Mouse (Mus musculus) kidney, embryonic 15.5 days (tissue): ENCODE results near the gene Dgcr2. TPM values are rescaled to one million over a fixed set of nuclear protein-coding genes. Genes with fewer than 3 reads are reported as not detected.

Experiments
- ATAC-seq: fragments of 200-750 bp; cut with Nextera tagmentation; replicated peaks from 2 replicates; pipeline ENCODE4 v1.8.0; 2017; ENCODE audit warnings: moderate TSS enrichment; ENCODE audit not compliant: low FRiP score
- H3K27ac ChIP-seq: fragments of 300-500 bp; sonication (generic); 2 replicates; pipeline ENCODE4 v1.5.1; 2015; ENCODE audit warnings: mild to moderate bottlenecking, inconsistent platforms
- H3K27me3 ChIP-seq: fragments of 300-500 bp; sonication (generic); 2 replicates; pipeline ENCODE4 v1.6.1; 2015; ENCODE audit warnings: inconsistent platforms
- H3K36me3 ChIP-seq: fragments of 300-500 bp; sonication (generic); 2 replicates; pipeline ENCODE4 v1.6.1; 2015; ENCODE audit warnings: inconsistent platforms
- H3K4me1 ChIP-seq: fragments of 300-500 bp; sonication (generic); 2 replicates; pipeline ENCODE4 v1.6.1; 2015; ENCODE audit warnings: inconsistent platforms
- H3K4me2 ChIP-seq: fragments of 300-500 bp; sonication (generic); 2 replicates; pipeline ENCODE4 v1.6.1; 2015; ENCODE audit warnings: moderate library complexity, mild to moderate bottlenecking, inconsistent platforms
- H3K4me3 ChIP-seq: fragments of 300-500 bp; sonication (generic); replicated peaks from 2 replicates; pipeline ENCODE4 v1.5.1; 2015; ENCODE audit warnings: mild to moderate bottlenecking, inconsistent platforms
- H3K9ac ChIP-seq: fragments of 300-500 bp; sonication (generic); 2 replicates; pipeline ENCODE4 v1.6.1; 2015; ENCODE audit warnings: mild to moderate bottlenecking, inconsistent platforms
- H3K9me3 ChIP-seq: fragments of 300-500 bp; sonication (generic); replicated peaks from 2 replicates; pipeline ENCODE4 v1.6.1; 2016; ENCODE audit warnings: inconsistent platforms
- WGBS: fragments of 180-500 bp; shearing (Covaris S2); methylation state at CpG from one replicate; pipeline ENCODE4 v1.1.7; 2015; ENCODE audit warnings: mixed read lengths; 5-methylcytosine and 5-hydroxymethylcytosine counted together
- polyA plus RNA-seq: library from polyadenylated mRNA; unstranded; fragments of >200 nt; fragmentation: Nextera tagmentation; extraction: Ambion mirVana; gene quantifications from 2 replicates; pipeline ENCODE4 v1.2.1, GENCODE M21; 2015

Dgcr2 gene
- polyA plus RNA-seq, 1 experiment from 2014 or later: 91.9 TPM

GRCm38 (mm10) chr16:17839976-17840375 is 58.4 kb downstream of the Dgcr2 start:
- peaks cover 27% of the 10 kb centered on the region for H3K27me3 ChIP-seq
- H3K4me3 ChIP-seq: no peak overlapping the region
- H3K4me1 ChIP-seq: no peaks in the 10 kb centered on the region
- H3K27ac ChIP-seq: no peak overlapping the region
- H3K9me3 ChIP-seq: no peaks in the 10 kb centered on the region
- WGBS: 86% methylated on average over 4 of the region's 4 CpGs
- ATAC-seq: no peak
- H3K36me3 ChIP-seq: peaks cover 52% of the 10 kb centered on the region
- H3K9ac ChIP-seq: no peak overlapping the region
- no peak overlapping the region for H3K4me2 ChIP-seq

GRCm38 (mm10) chr16:17838051-17838450 is 60.3 kb downstream of the Dgcr2 start, which contains the start of gene Car15:
Car15 (minus strand) TSS chr16:17838364.
- Histone ChIP-seq H3K36me3 (peaks cover 33% of the 10 kb centered on the region), H3K4me3 (no peak within 1 kb of the TSS), H3K4me1 (peaks cover 16% of the 10 kb centered on the region), H3K27me3 (peaks cover 46% of the 10 kb centered on the region), H3K9me3 (no peaks in the 10 kb centered on the region), H3K9ac (no peak within 1 kb of the TSS), H3K4me2 (no peak within 1 kb of the TSS), H3K27ac (no peak within 1 kb of the TSS)
- ATAC-seq: no peak
- WGBS: 74% methylated on average over 6 of the region's 6 CpGs

- Histone ChIP-seq H3K4me3 (no peak overlapping the region), H3K9me3 (no peaks in the 10 kb centered on the region), H3K27ac (no peak overlapping the region), H3K4me2 (no peak overlapping the region), H3K27me3 (peaks cover 72% of the 10 kb centered on the region), H3K9ac (no peak overlapping the region), H3K4me1 (peaks cover 29% of the 10 kb centered on the region), H3K36me3 (peaks cover 7% of the 10 kb centered on the region; the same call in 1 of the 2 replicates)
- no peak for ATAC-seq
- 48% methylated on average over 13 of the region's 13 CpGs for WGBS
Observed at GRCm38 (mm10) chr16:17835481-17835880, 62.9 kb downstream of the Dgcr2 start.

GRCm38 (mm10) chr16:17834543-17834942 is 63.8 kb downstream of the Dgcr2 start:
- WGBS: 54% methylated on average over 7 of the region's 7 CpGs
- no peak overlapping the region for H3K27ac ChIP-seq
- peak overlapping the region; percentile 99 for H3K4me2 ChIP-seq
- H3K4me3 ChIP-seq: peak overlapping the region; percentile 62
- peaks cover 31% of the 10 kb centered on the region for H3K4me1 ChIP-seq
- no peak for ATAC-seq
- no peaks in the 10 kb centered on the region for H3K36me3 ChIP-seq
- H3K9ac ChIP-seq: no peak overlapping the region
- H3K9me3 ChIP-seq: no peaks in the 10 kb centered on the region
- peaks cover 81% of the 10 kb centered on the region for H3K27me3 ChIP-seq

- Histone ChIP-seq H3K27ac (no peak overlapping the region), H3K9ac (peak overlapping the region; percentile 44), H3K9me3 (no peaks in the 10 kb centered on the region), H3K36me3 (no peaks in the 10 kb centered on the region), H3K4me3 (peak overlapping the region; percentile 62), H3K27me3 (peaks cover 87% of the 10 kb centered on the region), H3K4me1 (peaks cover 31% of the 10 kb centered on the region), H3K4me2 (peak overlapping the region; percentile 99)
- WGBS: under 1% methylated on average over 81 of the region's 103 CpGs
- peak; percentile 30; the same call in 1 of the 2 replicates for ATAC-seq
Observed at GRCm38 (mm10) chr16:17833681-17834399, 64.5 kb downstream of the Dgcr2 start.

DNA sequence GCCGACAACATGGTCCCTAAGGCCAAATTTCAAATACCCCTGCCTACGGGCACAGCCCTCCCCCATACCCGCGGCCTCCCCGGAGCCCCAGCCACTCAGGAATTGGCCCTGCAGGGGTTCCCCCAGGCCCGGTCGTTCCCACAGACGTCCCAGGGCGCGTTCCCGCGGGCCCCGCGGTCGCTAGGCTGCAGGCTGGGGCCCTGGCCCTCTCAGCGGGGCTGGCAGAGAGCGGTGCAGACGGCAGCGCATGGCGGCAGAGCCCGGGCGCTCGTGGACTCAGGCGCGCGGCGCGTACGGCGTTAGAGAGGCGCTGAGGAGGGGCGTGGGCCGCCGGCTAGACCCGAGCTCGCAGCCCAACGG is 65.1 kb downstream of the Dgcr2 start:
- no peaks in the 10 kb centered on the region for H3K9me3 ChIP-seq
- H3K9ac ChIP-seq: peak overlapping the region; percentile 44
- WGBS: under 1% methylated on average over 37 of the region's 37 CpGs
- ATAC-seq: no peak
- H3K4me2 ChIP-seq: peak overlapping the region; percentile 99
- peaks cover 31% of the 10 kb centered on the region for H3K4me1 ChIP-seq
- H3K27ac ChIP-seq: no peak overlapping the region
- H3K4me3 ChIP-seq: peak overlapping the region; percentile 62
- no peaks in the 10 kb centered on the region for H3K36me3 ChIP-seq
- peaks cover 91% of the 10 kb centered on the region for H3K27me3 ChIP-seq

DNA sequence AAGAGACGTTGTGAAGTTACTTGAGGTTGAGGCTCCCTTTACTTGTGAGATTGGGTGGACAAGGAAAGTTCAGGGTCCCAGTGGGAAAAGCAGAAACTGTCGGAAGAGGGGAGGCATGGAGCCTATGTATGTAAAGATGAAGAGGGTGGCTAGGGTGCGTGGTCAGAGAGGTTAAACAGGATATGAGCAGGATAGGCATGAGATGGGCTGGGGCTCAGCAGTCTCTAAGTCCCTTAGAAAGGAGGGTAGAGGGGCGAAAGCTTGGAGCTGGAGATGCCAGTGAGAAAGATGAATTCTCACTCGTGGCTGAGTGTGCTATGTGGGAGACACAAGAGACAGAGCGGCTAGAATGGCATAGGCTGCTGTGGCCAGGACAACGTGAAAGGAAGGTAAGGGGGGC is 65.5 kb downstream of the Dgcr2 start, which contains the start of gene B830017H08Rik:
TSS of gene B830017H08Rik (plus strand) at position 301 of the 400 bp plus-strand sequence.
- WGBS: 35% methylated on average over 7 of the region's 7 CpGs
- peak within 1 kb of the TSS; percentile 62 for H3K4me3 ChIP-seq
- peaks cover 31% of the 10 kb centered on the region for H3K4me1 ChIP-seq
- no peak for ATAC-seq
- peak within 1 kb of the TSS; percentile 99 for H3K4me2 ChIP-seq
- H3K9ac ChIP-seq: peak within 1 kb of the TSS; percentile 44
- peaks cover 96% of the 10 kb centered on the region for H3K27me3 ChIP-seq
- H3K36me3 ChIP-seq: no peaks in the 10 kb centered on the region
- no peak within 1 kb of the TSS for H3K27ac ChIP-seq
- no peaks in the 10 kb centered on the region for H3K9me3 ChIP-seq

DNA sequence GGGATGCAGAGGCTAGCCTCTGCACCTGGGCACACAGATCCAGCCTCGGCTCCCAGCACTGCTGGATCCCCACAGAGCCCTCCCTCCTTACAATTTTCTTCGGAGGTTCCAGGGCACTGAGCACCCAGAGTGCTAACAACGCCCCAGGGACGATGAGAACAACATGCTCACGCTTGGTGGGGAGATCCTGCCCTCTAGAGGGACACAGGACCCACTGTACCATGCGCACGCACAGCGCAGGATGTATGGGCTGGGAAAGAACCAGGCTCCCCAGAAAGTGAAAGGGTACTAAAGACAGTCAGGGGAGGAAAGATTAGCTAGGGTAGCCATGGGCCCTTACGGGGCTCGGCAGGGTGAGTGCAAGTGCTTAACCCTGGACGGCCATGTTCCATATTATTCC is 66.6 kb downstream of the Dgcr2 start:
- no peak for ATAC-seq
- H3K36me3 ChIP-seq: no peaks in the 10 kb centered on the region
- 12% methylated on average over 11 of the region's 11 CpGs for WGBS

DNA sequence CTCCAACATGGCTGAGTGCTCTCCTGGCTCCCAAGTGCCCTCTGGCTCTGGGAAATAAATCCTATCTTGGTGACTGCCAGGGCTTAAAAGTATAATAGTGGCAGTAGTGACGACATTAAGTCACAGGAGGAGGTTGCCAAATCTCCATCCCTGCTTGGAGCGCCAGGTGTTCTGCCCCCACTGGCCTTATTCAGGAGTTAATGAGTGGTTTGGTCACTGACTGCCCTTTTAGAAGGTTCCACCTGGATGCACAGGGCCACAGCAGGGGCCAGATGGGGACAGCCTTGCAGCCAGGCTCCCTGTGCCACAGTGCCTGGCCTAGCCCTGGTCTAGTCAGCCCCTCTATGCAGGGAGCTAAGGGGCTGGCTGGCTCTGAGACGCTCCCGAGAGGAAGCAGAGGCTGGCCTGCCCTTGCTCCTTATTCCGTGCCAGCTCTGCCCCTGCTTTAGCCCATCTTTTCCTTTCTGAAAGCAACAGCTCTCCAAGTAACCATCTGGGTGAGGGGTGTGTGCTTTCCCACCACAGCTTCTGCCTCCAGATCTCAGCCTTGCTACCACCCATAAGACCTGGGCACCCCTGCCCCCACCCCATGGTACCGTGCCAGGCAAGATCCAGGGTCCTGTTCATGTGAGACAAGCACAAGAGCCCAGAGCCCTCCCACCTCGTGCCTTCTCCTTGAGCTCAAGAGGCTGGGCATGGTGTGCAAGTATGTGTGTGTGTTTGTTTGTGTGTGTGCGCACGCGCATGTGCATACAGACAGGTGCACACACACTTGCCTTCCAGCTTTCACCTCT is 67.8 kb downstream of the Dgcr2 start:
- peak; percentile 23; the same call in 1 of the 2 replicates for ATAC-seq
- 57% methylated on average over 10 of the region's 10 CpGs for WGBS

More for the DNA sequence above, 66.6 kb downstream of the Dgcr2 start:
- Histone ChIP-seq H3K9me3 (no peaks in the 10 kb centered on the region), H3K4me1 (peaks cover 31% of the 10 kb centered on the region), H3K9ac (no peak overlapping the region), H3K27ac (no peak overlapping the region), H3K4me2 (no peak overlapping the region), H3K27me3 (peaks cover 93% of the 10 kb centered on the region), H3K4me3 (no peak overlapping the region)

GRCm38 (mm10) chr16:17828867-17829266 is 69.5 kb downstream of the Dgcr2 start:
- H3K4me1 ChIP-seq: peaks cover 22% of the 10 kb centered on the region
- H3K4me3 ChIP-seq: no peak overlapping the region
- no peak overlapping the region for H3K9ac ChIP-seq
- peaks cover 84% of the 10 kb centered on the region for H3K27me3 ChIP-seq
- H3K36me3 ChIP-seq: no peaks in the 10 kb centered on the region
- H3K4me2 ChIP-seq: no peak overlapping the region
- no peaks in the 10 kb centered on the region for H3K9me3 ChIP-seq
- WGBS: 58% methylated on average over 3 of the region's 3 CpGs
- H3K27ac ChIP-seq: no peak overlapping the region
- ATAC-seq: peak; percentile 38; the same call in 1 of the 2 replicates

More for the DNA sequence above, 67.8 kb downstream of the Dgcr2 start:
- Histone ChIP-seq H3K36me3 (no peaks in the 10 kb centered on the region), H3K27me3 (peaks cover 92% of the 10 kb centered on the region), H3K9ac (no peak overlapping the region), H3K4me1 (peaks cover 31% of the 10 kb centered on the region), H3K27ac (no peak overlapping the region), H3K4me3 (no peak overlapping the region), H3K4me2 (no peak overlapping the region), H3K9me3 (no peaks in the 10 kb centered on the region)

DNA sequence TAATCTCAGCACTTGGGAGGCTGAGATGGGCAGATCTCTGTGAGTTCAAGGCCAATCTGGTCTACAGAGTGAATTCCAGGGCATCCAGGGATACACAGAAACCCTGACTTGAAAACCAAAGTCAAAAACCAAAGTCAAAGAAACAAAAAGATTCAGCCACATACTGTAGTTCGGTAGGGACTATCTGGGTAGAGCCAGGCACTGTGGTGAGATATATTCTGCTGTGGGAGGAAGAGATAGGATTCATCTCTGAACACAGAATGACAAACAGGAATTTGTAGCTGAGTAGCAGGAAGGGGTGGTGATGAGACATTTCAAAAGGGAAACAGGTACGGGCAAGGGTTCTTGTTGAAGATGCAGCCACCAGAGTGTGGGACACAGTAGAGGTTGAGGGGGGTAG is 70.1 kb downstream of the Dgcr2 start:
- H3K9ac ChIP-seq: no peak overlapping the region
- no peak overlapping the region for H3K4me3 ChIP-seq
- H3K36me3 ChIP-seq: no peaks in the 10 kb centered on the region
- WGBS: 88% methylated on average over 2 of the region's 2 CpGs
- peaks cover 16% of the 10 kb centered on the region for H3K4me1 ChIP-seq
- peaks cover 83% of the 10 kb centered on the region for H3K27me3 ChIP-seq
- no peak for ATAC-seq
- H3K9me3 ChIP-seq: no peaks in the 10 kb centered on the region
- no peak overlapping the region for H3K27ac ChIP-seq
- H3K4me2 ChIP-seq: no peak overlapping the region

DNA sequence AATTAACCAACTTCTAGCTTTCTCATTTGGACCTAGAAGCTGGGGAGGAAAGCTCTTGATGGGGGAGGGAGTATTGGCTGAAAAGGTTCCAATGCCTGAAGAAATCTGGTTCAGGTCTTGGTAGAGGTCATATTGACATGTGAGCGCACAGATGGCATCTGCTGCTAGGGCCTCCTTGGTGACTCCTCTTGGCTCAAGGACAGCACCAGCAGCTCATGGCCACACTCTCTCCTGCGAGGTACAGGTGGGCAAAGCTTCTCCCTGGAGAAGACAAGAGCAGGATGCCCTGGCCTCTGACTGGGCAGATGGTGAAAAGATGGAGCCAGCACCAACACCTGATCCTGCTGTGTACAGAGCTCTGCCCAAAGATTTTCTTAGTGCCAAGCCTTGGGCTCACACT is 71.9 kb downstream of the Dgcr2 start:
- peaks cover 78% of the 10 kb centered on the region for H3K27me3 ChIP-seq
- no peak overlapping the region for H3K27ac ChIP-seq
- 52% methylated on average over 2 of the region's 2 CpGs for WGBS
- H3K4me1 ChIP-seq: peaks cover 7% of the 10 kb centered on the region; the same call in 1 of the 2 replicates
- H3K9ac ChIP-seq: no peak overlapping the region
- ATAC-seq: no peak
- H3K36me3 ChIP-seq: no peaks in the 10 kb centered on the region
- no peak overlapping the region for H3K4me2 ChIP-seq
- no peak overlapping the region for H3K4me3 ChIP-seq
- no peaks in the 10 kb centered on the region for H3K9me3 ChIP-seq
